Mouse (Mus musculus) liver, postnatal 0 days (tissue): Measurements from ENCODE around the gene Gm42669. TPM values are rescaled to one million over a fixed set of nuclear protein-coding genes. Genes with fewer than 3 reads are reported as not detected.

ENCODE experiments used
- ATAC-seq: fragments of 200-750 bp; cut with Nextera tagmentation; 2 replicates; pipeline ENCODE4 v1.8.0; 2017; ENCODE audit warnings: mild to moderate bottlenecking, moderate library complexity
- DNase-seq: peaks from one replicate; pipeline ENCODE4 v3.0.0-alpha.2; 2016
- H3K27ac ChIP-seq: fragments of 300-500 bp; sonication (generic); 2 replicates; pipeline ENCODE4 v1.5.1; 2014; ENCODE audit warnings: antibody characterized with exemption, moderate library complexity, mild to moderate bottlenecking, low read depth
- H3K27me3 ChIP-seq: fragments of 300-500 bp; sonication (generic); 2 replicates; pipeline ENCODE4 v1.6.1; 2014; ENCODE audit warnings: low read length, control low read depth, mixed read lengths; ENCODE audit not compliant: insufficient read depth
- H3K36me3 ChIP-seq: fragments of 300-500 bp; sonication (generic); replicated peaks from 2 replicates; pipeline ENCODE4 v1.6.1; 2014; ENCODE audit warnings: mild to moderate bottlenecking, control low read depth, low read length, moderate library complexity, mixed read lengths; ENCODE audit not compliant: insufficient read depth
- H3K4me1 ChIP-seq: fragments of 300-500 bp; sonication (generic); 2 replicates; pipeline ENCODE4 v1.6.1; 2014; ENCODE audit warnings: antibody characterized with exemption, mild to moderate bottlenecking, control low read depth; ENCODE audit not compliant: insufficient read depth
- H3K4me2 ChIP-seq: fragments of 300-500 bp; sonication (generic); 2 replicates; pipeline ENCODE4 v1.6.1; 2014; ENCODE audit warnings: low read depth, mild to moderate bottlenecking, low read length, moderate library complexity, mixed read lengths
- H3K4me3 ChIP-seq: fragments of 300-500 bp; sonication (generic); 2 replicates; pipeline ENCODE4 v1.5.1; 2014; ENCODE audit warnings: low read depth, low read length
- H3K9ac ChIP-seq: fragments of 300-500 bp; sonication (generic); replicated peaks from 2 replicates; pipeline ENCODE4 v1.6.1; 2014; ENCODE audit warnings: mild to moderate bottlenecking, moderate library complexity
- H3K9me3 ChIP-seq: fragments of 300-500 bp; sonication (generic); 2 replicates; pipeline ENCODE4 v1.6.1; 2016; ENCODE audit warnings: mild to moderate bottlenecking, control low read depth, low read length, mixed read lengths
- CTCF ChIP-seq: sonication (generic); IDR thresholded peaks from 2 replicates; pipeline ENCODE4 v1.5.1; 2016; ENCODE audit warnings: antibody characterized with exemption, low read depth
- EP300 ChIP-seq: IDR thresholded peaks from 2 replicates; pipeline ENCODE4 v1.6.1; 2016; ENCODE audit warnings: antibody characterized with exemption, low read depth, mild to moderate bottlenecking
- WGBS: fragments of 180-500 bp; shearing (Covaris S2); extraction: QIAGEN DNeasy Blood & Tissue Kit; methylation state at CpG from one replicate; pipeline ENCODE4 v1.1.7; 2014; ENCODE audit not compliant: insufficient replicate concordance; 5-methylcytosine and 5-hydroxymethylcytosine counted together
- polyA plus RNA-seq: library from polyadenylated mRNA; unstranded; fragments of >200 nt; fragmentation: Nextera tagmentation; extraction: Ambion mirVana; gene quantifications from 2 replicates; pipeline ENCODE4 v1.2.1, GENCODE M21; 2015

The Gm42669 gene
- polyA plus RNA-seq, 1 experiment from 2014 or later = 0.04 TPM

DNA sequence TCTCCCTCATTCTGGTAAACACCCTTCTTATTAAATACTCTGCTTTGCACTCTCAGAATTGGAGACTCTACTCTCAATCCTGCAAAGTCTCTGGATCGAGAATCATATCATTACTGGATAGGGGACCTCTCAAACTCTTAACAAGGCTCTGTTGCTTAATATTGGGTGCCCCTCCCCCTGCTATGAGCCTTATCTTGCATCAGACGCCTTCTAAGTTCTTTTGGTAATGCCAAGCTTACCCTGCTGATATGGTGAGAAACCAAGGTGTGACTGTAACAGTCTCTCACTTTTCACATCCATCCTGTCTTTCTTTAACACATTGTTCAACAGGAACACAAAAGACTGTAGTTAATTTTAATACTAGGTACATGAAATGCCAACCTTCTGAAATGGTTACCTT lies 26.2 kb downstream of the Gm42669 start:
- no peak overlapping the region for H3K4me2 ChIP-seq
- H3K9me3 ChIP-seq = no peaks in the 10 kb centered on the region
- no peak overlapping the region for H3K4me3 ChIP-seq
- TF ChIP-seq CTCF (no peak), EP300 (no peak)
- H3K27ac ChIP-seq = no peak overlapping the region
- H3K9ac ChIP-seq = no peak overlapping the region
- DNase-seq = no peak
- ATAC-seq = no peak
- WGBS = 42% methylated on average over 2 of the region's 2 CpGs
- H3K27me3 ChIP-seq = no peaks in the 10 kb centered on the region
- H3K36me3 ChIP-seq = no peaks in the 10 kb centered on the region
- H3K4me1 ChIP-seq = no peaks in the 10 kb centered on the region

- ATAC-seq (peak; percentile 33; the same call in 1 of the 2 replicates), DNase-seq (peak; percentile 40)
- no peak within 1 kb of the TSS for H3K9ac ChIP-seq
- H3K27ac ChIP-seq = no peak within 1 kb of the TSS
- TF ChIP-seq CTCF (peak; percentile 13; the same call in 1 of the 2 replicates), EP300 (no peak)
- H3K36me3 ChIP-seq = no peaks in the 10 kb centered on the region
- no peaks in the 10 kb centered on the region for H3K9me3 ChIP-seq
- H3K4me1 ChIP-seq = no peaks in the 10 kb centered on the region
- no peak within 1 kb of the TSS for H3K4me2 ChIP-seq
- no peak within 1 kb of the TSS for H3K4me3 ChIP-seq
- no peaks in the 10 kb centered on the region for H3K27me3 ChIP-seq
- WGBS = 56% methylated on average over 15 of the region's 15 CpGs
Measured at GRCm38 (mm10) chr5:107534581-107534980, 27.2 kb downstream of the Gm42669 start, which contains the start of gene 1700028K03Rik. Gene 1700028K03Rik, plus strand, starts transcription at chr5:107534709.

- 66% methylated on average over 7 of the region's 7 CpGs for WGBS
- Histone ChIP-seq H3K36me3 (no peaks in the 10 kb centered on the region), H3K4me1 (no peaks in the 10 kb centered on the region), H3K27ac (no peak overlapping the region), H3K27me3 (no peaks in the 10 kb centered on the region), H3K4me2 (no peak overlapping the region), H3K9ac (no peak overlapping the region), H3K4me3 (no peak overlapping the region), H3K9me3 (no peaks in the 10 kb centered on the region)
- DNase-seq (no peak), ATAC-seq (no peak)
- no peak for TF ChIP-seq EP300
- no peak for TF ChIP-seq CTCF
Measured at GRCm38 (mm10) chr5:107541696-107542095, 34.3 kb downstream of the Gm42669 start.

- WGBS = 43% methylated on average over 4 of the region's 4 CpGs
- Histone ChIP-seq H3K36me3 (0 out of 2 replicates have a peak, but pooled peaks cover 3% of the 10 kb centered on the region), H3K4me2 (no peak overlapping the region), H3K4me3 (no peak overlapping the region), H3K27ac (no peak overlapping the region), H3K4me1 (peaks cover 4% of the 10 kb centered on the region), H3K9ac (no peak overlapping the region), H3K9me3 (no peaks in the 10 kb centered on the region), H3K27me3 (no peaks in the 10 kb centered on the region)
- TF ChIP-seq CTCF (no peak), EP300 (no peak)
- ATAC-seq (no peak), DNase-seq (no peak)
Measured at GRCm38 (mm10) chr5:107545927-107546326, 38.5 kb downstream of the Gm42669 start.

- ATAC-seq (peak; percentile 100), DNase-seq (no peak)
- H3K27me3 ChIP-seq = no peaks in the 10 kb centered on the region
- no peak overlapping the region for H3K4me3 ChIP-seq
- TF ChIP-seq CTCF (no peak), EP300 (peak; percentile 98)
- H3K27ac ChIP-seq = peak overlapping the region; percentile 60; the same call in 1 of the 2 replicates
- no peaks in the 10 kb centered on the region for H3K9me3 ChIP-seq
- no peak overlapping the region for H3K4me2 ChIP-seq
- peaks cover 4% of the 10 kb centered on the region for H3K4me1 ChIP-seq
- no peak overlapping the region for H3K9ac ChIP-seq
- WGBS = 57% methylated on average over 3 of the region's 3 CpGs
- peaks cover 5% of the 10 kb centered on the region; the same call in 1 of the 2 replicates for H3K36me3 ChIP-seq
Measured at GRCm38 (mm10) chr5:107547955-107548354, 40.5 kb downstream of the Gm42669 start.

- TF ChIP-seq EP300 (no peak), CTCF (no peak)
- H3K9me3 ChIP-seq = no peaks in the 10 kb centered on the region
- DNase-seq (no peak), ATAC-seq (peak; percentile 48; the same call in 1 of the 2 replicates)
- WGBS = 73% methylated on average over 3 of the region's 3 CpGs
- H3K4me1 ChIP-seq = peaks cover 4% of the 10 kb centered on the region
- H3K4me3 ChIP-seq = no peak overlapping the region
- peak overlapping the region; percentile 57; the same call in 1 of the 2 replicates for H3K27ac ChIP-seq
- no peaks in the 10 kb centered on the region for H3K27me3 ChIP-seq
- H3K4me2 ChIP-seq = no peak overlapping the region
- no peak overlapping the region for H3K9ac ChIP-seq
- H3K36me3 ChIP-seq = peaks cover 6% of the 10 kb centered on the region; the same call in 1 of the 2 replicates
Measured at GRCm38 (mm10) chr5:107548444-107548843, 41.0 kb downstream of the Gm42669 start.
